Mouse (Mus musculus) ES-CJ7 (cell line): ENCODE measurements around the gene Tsacc.
A peak's percentile ranks its signal among the peaks of the same experiment; 100 is the strongest.
"Not testable (repeated sequence)": the region's sequence is repeated elsewhere in the genome, so short reads cannot be mapped to it uniquely, and the experiment has no call there.

Experiments used
- DNase-seq: peaks from one replicate; pipeline ENCODE4 v3.0.0; 2011; ENCODE audit warnings: low read depth, low spot score

The Tsacc gene

DNA sequence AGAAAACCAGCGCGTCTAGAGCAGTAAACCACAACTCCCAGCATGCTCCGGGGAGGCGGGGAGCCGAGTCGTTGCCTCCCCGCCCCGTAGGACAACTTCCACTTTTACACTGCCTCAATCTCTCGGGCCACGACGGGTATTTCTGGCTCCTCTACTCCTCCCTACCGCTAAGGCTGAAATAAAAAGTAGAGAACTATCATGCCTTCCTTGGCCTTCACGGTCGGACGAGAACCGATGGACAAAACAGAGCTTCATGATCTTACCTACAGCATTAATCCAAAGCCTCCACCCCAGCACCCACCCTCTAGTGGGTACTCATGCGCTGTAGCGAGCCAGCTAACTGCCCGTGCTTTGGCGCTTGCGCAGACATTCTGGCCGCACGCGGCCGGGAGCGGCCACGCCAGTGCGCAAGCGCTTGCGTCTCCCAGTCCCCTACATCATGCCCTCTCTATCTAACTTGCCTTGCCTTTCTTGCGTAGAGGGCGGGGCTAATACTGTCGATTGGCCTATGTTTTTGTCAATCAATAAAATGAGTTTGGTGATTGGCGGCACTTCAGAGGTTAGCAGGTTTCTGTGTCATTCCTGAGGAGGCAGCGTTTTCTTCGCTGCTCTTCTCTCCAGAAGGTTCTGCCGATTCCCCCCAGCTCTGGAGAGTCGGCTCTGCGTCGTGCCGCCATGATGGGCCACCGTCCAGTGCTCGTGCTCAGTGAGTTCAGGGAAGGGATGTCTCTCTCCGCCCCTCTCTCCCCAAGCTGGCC, at the start of gene Tsacc, which contains the start of gene Cct3:
Gene Tsacc (minus strand): TSS at position 439 of the 758 bp plus-strand sequence.
Gene Cct3 (plus strand): TSS at position 556 of the 758 bp plus-strand sequence.
- peak; percentile 100 for DNase-seq

- no peak for DNase-seq
Measured at GRCm38 (mm10) chr3:88339006-88339405, 42.2 kb upstream of the Tsacc start.

GRCm38 (mm10) chr3:88338316-88338715, 41.5 kb upstream of the Tsacc start:
- no peak for DNase-seq

GRCm38 (mm10) chr3:88337367-88338020, 40.7 kb upstream of the Tsacc start:
- DNase-seq = peak; percentile 55

DNA sequence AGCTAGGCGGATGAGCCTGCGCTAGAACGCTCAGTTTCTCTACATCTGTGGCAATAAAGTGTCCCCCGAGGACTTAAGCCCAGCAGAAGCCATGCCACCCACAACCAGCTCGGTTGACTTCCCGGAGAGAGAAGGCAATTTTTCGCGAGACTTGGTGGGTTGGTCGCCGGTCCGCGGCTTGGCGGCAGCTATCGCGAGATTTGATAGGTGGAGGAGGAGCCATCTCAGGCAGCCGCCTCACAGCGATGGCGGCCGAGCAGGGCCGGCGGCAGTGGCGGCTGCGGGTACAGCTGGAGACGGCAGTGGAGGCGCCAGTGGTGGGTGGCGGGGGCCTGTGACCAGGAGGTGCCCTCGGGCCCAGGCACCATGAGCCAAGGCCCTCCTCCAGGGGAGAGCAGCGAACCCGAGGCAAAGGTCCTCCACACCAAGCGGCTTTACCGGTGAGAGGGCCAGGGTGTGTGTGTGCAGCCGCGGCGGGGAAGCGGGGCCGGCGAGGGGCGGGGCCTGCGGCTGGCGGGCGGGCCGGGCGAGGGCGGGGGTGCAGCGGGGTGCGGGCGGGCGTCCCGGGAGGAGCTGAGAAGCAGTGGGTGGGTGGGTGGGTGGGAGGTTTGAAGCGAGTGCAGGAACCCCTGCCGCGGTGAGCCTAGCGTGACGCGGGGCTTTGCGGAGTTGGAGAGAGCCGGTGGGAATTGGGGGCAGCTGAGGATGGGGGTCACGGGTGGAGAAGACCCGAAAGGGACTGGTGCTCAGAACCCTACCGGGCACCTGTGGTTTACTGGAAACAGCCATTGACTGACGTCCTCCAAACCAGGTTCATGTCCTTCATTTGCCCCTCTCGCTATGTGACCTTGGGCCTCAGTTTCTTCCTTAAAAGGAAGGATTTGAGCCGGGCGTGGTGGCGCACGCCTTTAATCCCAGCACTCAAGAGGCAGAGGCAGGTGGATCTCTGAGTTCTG, 39.5 kb upstream of the Tsacc start, which contains the start of the genes Tmem79 and Smg5:
Gene Tmem79 (minus strand): TSS at position 91 of the 956 bp plus-strand sequence.
Gene Smg5 (plus strand): TSS at position 203 of the 956 bp plus-strand sequence.
- DNase-seq = peak; percentile 97

DNA sequence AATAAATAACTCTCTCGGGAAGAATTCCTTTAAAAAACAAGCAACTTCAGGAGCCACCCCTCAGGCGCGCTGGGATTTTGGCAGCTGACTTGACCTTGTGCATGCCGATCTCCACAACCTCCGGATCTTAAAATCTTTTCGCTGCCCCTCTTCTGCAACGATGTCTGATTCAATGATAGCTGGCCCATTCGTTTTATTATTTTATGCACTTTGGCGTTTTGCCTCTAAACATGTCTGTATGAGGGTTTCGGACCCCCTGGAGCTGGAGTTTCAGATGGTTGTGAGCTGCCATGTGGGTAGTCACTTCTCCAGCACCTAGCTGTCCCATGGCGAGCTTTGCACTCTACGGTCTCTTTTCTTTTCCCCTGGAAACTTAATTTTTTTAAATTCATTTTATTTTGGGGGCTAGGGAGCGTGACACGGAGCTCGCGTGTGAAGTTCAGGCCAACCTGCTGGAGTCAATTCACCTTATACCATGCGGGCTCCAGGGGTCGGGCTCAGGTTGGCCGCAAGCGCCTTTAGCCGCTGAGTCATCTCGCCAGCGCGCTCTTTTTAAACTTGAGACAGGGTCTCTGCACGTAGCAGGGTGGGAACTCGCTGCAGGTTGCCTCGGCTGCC, 38.7 kb upstream of the Tsacc start:
- DNase-seq = peak; percentile 40

GRCm38 (mm10) chr3:88334902-88335435, 38.2 kb upstream of the Tsacc start:
- no peak for DNase-seq

DNA sequence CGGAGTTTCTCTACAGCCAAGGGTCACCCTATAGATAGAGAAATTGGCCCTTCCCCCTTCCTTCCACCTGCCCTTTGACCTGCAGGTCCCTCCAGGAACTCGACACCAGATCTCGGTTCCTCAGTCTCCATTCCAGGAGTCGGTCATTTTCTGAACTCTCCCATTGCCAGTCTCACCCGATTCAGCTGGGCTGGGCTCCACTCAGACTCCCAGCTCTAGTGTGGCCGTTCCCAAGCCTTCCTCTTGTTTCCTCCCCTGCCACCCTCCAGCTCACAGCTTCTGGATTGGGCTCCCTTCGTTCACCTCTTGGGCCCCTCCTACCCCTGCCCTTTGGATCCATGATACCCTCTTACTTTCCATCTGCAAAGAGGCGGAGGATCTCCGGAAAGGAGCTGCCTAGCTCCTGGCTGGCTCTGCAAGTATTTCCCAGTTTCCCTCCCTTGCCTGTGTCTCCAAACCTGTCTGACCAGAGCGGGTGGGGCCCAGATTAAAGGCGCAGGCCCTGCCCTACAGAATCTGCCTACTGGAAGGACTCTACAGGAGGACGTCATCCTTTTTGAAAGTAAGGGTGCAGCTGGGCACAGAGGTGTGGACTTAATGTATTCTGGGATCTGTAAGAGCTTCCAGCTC, 37.3 kb upstream of the Tsacc start:
- peak; percentile 74 for DNase-seq

- peak; percentile 76 for DNase-seq
Measured at GRCm38 (mm10) chr3:88331282-88331681, 34.5 kb upstream of the Tsacc start.

GRCm38 (mm10) chr3:88328956-88329355, 32.2 kb upstream of the Tsacc start:
- no peak for DNase-seq

DNA sequence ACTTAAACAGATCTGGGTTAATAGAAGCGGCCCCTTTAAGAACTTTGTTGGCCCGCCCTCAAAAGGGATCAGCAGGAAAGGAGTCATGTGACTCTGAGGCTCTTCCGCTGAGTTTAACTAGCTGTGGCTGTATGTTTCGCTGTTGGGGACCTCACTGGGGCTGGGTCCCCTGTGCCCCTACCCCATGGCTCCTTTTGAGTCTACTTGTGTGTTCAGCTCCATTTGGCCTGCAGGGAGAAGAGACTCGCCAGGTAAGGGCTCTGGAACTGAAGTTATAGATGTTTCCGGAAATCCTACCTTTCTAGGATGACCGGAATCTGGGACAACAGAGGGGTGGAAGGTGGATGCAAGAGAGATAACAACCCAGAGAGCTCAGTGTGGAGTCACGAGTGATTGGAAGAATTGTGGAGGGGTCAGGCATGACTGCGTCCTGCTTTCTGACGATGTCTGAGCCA, 28.2 kb upstream of the Tsacc start, which contains the start of gene Glmp:
Gene Glmp (plus strand): TSS at position 73 of the 455 bp plus-strand sequence.
- peak; percentile 77 for DNase-seq

GRCm38 (mm10) chr3:88299172-88299571, 2.4 kb upstream of the Tsacc start:
- no peak for DNase-seq

GRCm38 (mm10) chr3:88297321-88297851, 587 bp upstream of the Tsacc start:
- DNase-seq = peak; percentile 44

- no peak for DNase-seq
Measured at GRCm38 (mm10) chr3:88296110-88296560, 664 bp downstream of the Tsacc start.

DNA sequence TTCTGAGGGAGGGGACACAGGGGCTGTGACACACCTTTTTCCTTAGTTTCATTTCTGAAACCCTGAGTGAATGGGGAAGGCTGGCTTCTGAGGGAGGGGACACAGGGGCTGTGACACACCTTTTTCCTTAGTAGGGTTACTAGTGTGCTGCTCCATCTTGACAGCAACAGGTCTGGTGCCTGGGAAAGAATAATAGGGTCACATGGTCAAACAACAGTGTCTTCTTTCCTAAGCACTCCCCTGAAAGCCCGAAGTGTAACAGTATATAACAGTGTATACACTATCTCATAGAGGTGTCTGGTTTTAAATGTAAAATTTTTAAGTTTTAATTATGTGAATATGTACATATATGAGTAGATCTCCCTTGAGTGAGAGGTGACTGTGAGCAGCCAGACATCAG, 1.5 kb downstream of the Tsacc start:
- not testable (repeated sequence) for DNase-seq

DNA sequence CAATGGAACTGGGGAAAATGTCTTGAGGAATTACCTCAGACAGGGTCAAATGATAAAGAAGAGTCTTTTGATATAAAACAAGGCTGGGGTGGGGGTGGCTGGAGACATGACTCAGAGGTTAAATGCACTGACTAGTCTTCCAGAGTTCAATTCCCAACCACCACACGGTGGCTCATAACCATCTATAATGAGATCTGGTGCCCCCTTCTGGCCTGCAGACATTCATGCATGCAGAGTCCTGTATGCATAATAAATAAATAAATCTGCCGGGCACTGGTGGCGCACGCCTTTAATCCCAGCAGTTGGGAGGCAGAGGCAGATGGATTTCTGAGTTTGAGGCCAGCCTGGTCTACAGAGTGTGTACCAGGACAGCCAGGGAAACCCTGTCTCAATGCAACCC, 4.8 kb downstream of the Tsacc start:
- DNase-seq = peak; percentile 72

DNA sequence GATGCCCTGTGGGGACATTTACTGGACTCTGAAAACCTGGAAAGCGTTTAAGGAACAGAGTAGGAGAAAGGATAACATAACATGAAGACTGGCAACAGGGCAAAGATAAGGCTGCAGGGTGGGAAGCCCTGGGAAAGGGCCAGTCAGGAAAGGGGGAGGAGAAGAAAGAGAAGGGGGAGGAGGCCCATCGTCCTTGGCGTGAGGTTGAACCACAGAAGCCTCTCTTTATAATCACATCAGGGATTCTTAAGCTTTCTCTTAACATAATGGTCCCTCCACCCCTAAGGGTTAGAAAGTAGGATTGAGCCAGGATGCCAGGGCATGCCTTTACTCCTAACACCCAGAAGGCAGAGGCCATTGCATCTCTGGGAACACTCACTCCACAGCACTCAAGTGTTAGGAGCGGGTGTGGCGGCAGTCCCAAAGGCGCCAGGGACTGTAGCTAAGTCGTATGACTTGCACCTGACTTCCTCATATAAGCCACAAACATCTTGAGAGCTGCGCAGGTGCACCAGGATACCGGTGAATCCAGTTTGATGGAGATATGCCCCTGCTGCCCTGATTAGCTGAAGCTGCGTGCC, 8.6 kb downstream of the Tsacc start:
- DNase-seq = peak; percentile 73

- DNase-seq = no peak
Measured at GRCm38 (mm10) chr3:88287110-88287509, 9.7 kb downstream of the Tsacc start, which contains the start of gene Gm38392. Gene Gm38392, minus strand, starts transcription at chr3:88287210.

GRCm38 (mm10) chr3:88285565-88285895, 11.3 kb downstream of the Tsacc start:
- not testable (repeated sequence) for DNase-seq
